In genomic region chr14:74929739-74930138, GRCm38 (mm10) we compare ENCODE assay signal across 15 mouse cellular contexts.
"Had no signal": no experiment of that assay in that cellular context is flagged by ENCODE, and none has a peak within 500 bp of the region (broad histone marks: within the 10 kb centered on the region; RNA-seq: fewer than 3 reads in every experiment).

No protein-coding gene starts in this region.

- H3K4me2 ChIP-seq: limb, embryonic 12.5 days; lung, embryonic 15.5 days; midbrain, embryonic 13.5 days; neural tube, embryonic 12.5 days had no signal

- H3K9ac ChIP-seq: limb, embryonic 12.5 days; lung, embryonic 15.5 days; midbrain, embryonic 13.5 days; neural tube, embryonic 12.5 days had no signal

- H3K9me3 ChIP-seq: limb, embryonic 12.5 days; lung, embryonic 15.5 days; midbrain, embryonic 13.5 days; neural tube, embryonic 12.5 days had no signal

- H3K36me3 ChIP-seq: lung, embryonic 15.5 days; midbrain, embryonic 13.5 days; neural tube, embryonic 12.5 days had no signal

- DNase-seq: kidney, adult 8-10 months; kidney, postnatal 25 days; layer of hippocampus, adult 9-11 months; layer of hippocampus, postnatal 36 days; lung, postnatal 14 days; right cerebral cortex, postnatal 4 days; spleen, adult 18-20 months; thymus, postnatal 36 days had no signal

- H3K27ac ChIP-seq: limb, embryonic 12.5 days; lung, embryonic 15.5 days; macrophage; midbrain, embryonic 13.5 days; neural tube, embryonic 12.5 days had no signal

- ATAC-seq: intestine, embryonic 16.5 days; midbrain, embryonic 13.5 days had no signal

- H3K4me3 ChIP-seq: limb, embryonic 12.5 days; lung, embryonic 15.5 days; midbrain, embryonic 13.5 days; myocyte; neural tube, embryonic 12.5 days had no signal

- H3K27me3 ChIP-seq: lung, embryonic 15.5 days; midbrain, embryonic 13.5 days; neural tube, embryonic 12.5 days had no signal
